Mouse (Mus musculus) 416B (cell line): ENCODE measurements around the gene Cers1.

Experiments
- DNase-seq: peaks from one replicate; pipeline ENCODE4 v3.0.0; 2011; ENCODE audit warnings: low read depth

The Cers1 gene

GRCm38 (mm10) chr8:70315624-70316510 lies at the start of gene Cers1:
Gene Cers1, plus strand, starts transcription at chr8:70315775.
- DNase-seq = no peak

- DNase-seq = peak; percentile 23
Observed at GRCm38 (mm10) chr8:70267674-70268073, 47.9 kb upstream of the Cers1 start.

- no peak for DNase-seq
Observed at GRCm38 (mm10) chr8:70268311-70268710, 47.3 kb upstream of the Cers1 start.

DNA sequence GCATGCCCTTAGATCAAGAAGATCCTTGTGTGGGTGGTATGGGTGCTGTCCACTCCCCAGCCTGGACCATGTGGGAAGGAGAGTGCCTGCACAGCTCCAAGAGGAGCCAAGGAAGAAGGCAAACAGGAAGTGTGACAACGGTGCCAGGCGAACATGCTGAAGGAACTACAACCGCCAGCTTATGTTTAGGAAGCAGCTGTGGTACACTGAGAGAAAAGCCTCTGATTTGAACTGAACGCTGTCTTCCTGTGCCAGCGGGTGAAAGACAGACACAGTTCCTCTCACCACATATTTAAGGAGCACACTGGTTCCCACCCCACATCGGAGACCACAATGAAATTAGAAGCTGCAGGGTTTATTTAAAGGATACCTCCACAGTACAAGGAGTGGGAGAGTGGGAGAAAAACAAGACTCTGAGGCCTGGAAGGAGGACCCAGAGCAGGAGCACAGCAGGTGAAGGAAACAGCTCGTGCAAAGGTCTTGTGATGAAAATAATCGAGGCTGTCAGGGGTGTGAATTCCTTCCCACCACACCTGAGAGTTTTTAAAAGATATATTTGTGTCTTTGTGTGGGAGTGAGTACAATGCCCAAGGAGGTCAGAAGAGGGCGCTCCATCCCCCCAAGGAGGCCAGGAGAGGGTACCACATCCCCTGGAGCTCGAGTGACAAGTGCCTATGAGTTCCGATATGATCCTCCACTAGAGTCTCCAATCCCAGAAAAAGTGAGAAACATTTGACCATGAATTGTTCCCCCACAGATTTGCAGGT lies 46.6 kb upstream of the Cers1 start:
- DNase-seq = peak; percentile 72

DNA sequence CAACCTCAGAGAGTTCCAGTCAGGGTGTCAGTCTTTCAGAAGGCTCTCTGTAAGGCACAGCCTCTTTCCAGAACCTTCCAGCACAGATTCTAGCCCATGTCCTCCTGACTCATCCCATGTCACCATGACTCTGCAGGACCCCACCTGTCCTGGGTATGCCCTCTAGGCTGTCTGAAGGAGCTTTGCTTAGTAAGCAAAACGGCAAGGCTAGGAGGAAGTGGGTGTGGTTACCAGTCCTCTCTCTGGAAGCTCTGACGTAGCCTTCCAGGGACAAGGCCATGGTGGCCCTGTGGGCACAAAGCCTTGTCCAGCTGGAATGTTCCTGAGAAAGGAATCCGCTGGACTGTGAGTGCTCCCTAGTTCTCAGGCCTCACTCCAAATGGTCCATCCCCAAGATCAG lies 42.6 kb upstream of the Cers1 start:
- DNase-seq = peak; percentile 78

- DNase-seq = no peak
Observed at GRCm38 (mm10) chr8:70274350-70274749, 41.2 kb upstream of the Cers1 start.

DNA sequence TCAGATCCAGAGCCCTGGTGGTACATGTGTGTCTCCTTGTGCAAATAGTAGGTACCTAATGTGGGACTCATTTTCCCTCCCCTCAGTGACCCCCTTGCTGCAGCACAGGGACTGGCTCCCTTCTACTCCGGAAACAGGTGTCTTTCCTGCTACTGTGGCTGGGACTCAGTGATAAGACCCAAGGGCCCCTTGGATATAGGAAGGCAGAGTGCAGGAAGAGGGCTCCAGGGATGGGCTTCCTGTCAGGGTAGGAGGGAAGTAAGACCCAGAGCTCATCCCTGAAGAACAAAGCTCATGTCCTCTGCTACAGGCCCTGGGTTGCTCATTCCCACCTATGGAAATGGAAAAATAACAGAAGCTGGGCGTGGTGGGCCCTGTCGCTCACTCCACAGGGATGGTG lies 39.1 kb upstream of the Cers1 start:
- peak; percentile 87 for DNase-seq

GRCm38 (mm10) chr8:70278175-70278574 lies 37.4 kb upstream of the Cers1 start:
- peak; percentile 24 for DNase-seq

DNA sequence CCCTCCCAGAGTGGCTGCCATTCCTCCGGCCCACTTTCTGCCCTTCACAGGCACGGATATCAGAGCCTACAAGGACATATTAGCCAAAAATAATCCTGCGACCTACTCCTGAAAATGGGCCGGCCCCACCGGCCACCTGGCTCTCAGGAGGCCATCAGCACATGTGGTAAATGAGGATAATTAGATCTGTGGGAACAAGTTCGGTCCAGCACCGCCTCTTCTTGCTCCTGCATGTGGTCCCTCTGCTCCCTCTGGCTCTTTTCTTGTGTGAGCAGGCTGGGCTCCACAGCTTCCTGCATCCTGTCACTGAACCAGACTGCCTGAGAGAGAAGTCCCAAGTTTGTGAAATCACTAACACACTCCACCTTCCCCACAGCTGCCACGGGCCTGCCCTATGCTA lies 36.3 kb upstream of the Cers1 start:
- DNase-seq = no peak

DNA sequence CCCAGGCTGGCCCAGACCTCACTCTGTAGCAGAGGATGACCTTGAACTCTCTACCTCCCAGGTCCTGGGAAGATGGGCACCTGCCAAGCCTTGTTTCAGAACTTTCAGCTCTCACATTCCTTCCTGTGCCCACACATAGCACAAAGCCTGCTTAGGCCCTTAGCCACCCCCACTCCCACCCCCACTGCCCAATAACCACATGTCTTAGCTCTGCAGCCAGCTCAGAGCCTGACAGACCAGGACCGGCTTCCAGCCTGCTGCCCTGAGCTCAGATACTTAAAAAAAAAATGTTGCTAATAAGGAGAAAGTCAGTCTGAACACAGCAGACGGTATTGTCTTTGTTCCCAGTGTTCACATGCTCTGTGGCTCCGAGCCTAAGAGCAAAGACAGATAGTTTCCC lies 34.6 kb upstream of the Cers1 start:
- no peak for DNase-seq

DNA sequence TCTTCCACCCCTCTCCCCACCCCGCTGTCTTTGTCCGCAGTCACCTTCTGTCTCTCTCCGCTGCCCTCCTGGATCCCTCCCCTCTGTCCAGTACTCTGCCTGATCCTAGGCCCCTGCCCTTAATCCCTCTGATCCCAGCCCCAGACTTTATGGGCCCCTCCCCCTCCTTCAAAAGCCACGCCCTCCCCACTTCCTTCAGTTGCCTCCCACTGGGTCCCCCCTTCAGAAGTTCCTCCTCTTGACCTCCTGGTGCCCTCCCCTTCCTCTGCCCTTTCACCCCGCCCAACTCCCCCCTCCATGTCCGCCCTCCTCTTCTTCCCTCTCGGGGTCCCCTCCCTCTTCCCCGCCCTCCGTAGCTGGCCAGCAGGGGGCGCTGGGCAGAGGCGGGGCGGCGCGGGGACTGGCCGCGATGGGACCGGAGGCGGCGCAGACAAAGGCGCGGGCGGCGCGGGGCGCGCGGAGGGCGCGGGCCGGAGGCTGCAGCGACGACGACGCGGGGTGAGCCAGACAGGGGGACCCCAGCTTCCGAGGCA lies 32.9 kb upstream of the Cers1 start, which contains the start of gene Homer3:
Gene Homer3 (plus strand): TSS at position 225 of the 533 bp plus-strand sequence.
- peak; percentile 97 for DNase-seq

GRCm38 (mm10) chr8:70283136-70284077 lies 32.2 kb upstream of the Cers1 start:
- DNase-seq = peak; percentile 41

DNA sequence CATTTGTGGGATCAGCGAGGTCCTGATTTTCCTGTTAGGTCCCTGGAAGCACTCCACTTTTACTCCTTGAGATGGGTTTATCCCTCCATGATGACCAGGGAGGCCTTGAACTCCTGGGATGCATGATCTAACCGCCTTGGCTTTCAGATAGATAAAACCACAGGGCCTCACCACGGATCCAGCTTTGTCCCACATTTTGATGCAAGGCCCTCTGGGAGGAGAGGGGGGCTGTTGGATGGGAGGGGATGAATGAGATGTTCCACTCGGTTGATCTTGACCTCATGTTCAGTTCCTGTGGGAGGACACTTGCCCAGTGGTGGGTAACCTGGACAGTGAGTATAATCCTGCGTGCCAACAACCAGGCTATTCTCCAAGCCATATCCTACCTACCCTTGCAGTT lies 31.2 kb upstream of the Cers1 start:
- DNase-seq = peak; percentile 42

- DNase-seq = no peak
Observed at GRCm38 (mm10) chr8:70285304-70285703, 30.3 kb upstream of the Cers1 start.

DNA sequence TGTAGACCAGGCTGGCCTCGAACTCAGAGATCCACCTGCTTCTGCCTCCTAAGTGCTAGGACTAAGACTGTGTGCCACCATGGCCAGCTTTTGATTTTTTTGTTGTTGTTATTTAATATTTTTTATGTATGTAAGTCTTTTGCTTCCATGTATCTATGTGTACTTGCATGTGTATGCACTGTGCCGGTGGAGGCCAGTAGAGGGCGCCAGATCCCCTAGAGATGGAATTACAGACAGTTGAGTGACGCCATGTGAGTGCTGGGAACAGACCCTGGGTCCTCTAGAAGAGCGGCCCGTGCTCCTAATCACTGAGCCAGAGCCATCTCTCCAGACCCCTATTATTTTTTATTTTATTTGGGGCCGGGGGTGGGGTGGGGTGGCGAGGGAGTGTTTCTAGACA lies 28.8 kb upstream of the Cers1 start:
- peak; percentile 39 for DNase-seq

GRCm38 (mm10) chr8:70293988-70294405 lies 21.6 kb upstream of the Cers1 start:
- no peak for DNase-seq

DNA sequence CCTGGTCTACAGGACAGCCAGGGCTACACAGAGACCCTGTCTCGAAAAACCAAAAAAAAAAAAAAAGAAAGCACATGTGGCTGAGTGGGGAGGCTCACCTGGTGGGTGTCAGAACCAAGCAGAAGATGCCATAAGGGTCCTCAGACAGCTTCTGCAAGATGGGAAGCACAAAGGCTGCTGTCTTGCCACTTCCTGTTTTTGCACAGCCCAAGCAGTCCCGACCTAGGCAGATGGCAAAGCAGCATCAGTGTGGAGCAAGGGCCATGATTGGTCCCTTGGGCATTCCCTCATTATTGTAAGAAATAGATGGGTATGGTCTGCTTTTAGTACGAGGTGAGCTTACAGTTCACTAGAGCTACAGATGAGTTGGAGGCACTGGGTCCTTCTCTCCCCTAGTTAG lies 14.7 kb upstream of the Cers1 start:
- DNase-seq = peak; percentile 33

- DNase-seq = peak; percentile 97
Observed at GRCm38 (mm10) chr8:70302358-70302890, 13.2 kb upstream of the Cers1 start, which contains the start of the genes Ddx49 and Cope. Gene Ddx49, minus strand, starts transcription at chr8:70302489. Gene Cope, plus strand, starts transcription at chr8:70302518.

GRCm38 (mm10) chr8:70302901-70303300 lies 12.7 kb upstream of the Cers1 start:
- no peak for DNase-seq

DNA sequence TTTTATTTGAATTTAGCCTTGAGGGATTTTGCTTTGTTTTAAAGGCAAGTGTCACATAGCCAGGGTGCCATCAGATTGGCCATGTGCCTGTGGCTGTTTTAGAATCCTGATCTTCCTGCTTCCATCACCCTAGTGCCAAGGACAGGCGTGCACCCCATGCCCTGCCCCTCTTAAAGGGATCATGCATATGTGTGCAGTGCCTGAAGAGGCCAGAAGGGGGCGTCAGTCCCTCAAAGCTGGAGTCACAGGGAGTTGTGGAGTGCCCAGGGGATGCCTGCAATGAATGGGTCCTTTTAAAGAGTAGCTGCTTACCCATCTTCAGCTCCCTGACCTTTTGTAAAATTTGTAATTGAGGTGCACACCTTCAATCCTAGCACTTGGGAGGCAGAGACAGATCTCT lies 6.3 kb upstream of the Cers1 start:
- DNase-seq = peak; percentile 42

DNA sequence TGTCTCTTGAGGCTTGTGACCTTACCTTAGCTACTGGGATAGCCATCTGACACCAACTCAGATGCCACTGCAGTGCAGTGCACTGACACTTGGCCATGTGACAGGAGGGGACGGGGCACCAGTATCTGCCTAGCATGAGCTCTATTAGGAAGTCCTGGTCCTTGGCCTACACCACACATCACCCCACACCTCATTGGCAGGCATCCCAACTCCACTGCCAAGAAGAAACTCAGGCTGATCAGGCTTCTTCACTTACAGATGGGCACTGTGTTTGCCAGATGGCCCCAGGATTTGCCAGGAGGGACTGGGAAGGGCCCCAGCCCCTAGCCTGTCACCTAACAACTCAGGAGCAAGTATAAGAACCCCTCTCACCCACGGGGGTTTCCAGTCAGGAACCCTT lies 2.2 kb upstream of the Cers1 start:
- DNase-seq = peak; percentile 18
